Mouse (Mus musculus) neutrophil, adult 83 days (primary cell): ENCODE results near the gene 1700015G11Rik. TPM values are rescaled to one million over a fixed set of nuclear protein-coding genes. Genes with fewer than 3 reads are reported as not detected.

Experiments used
- total RNA-seq, 2 experiments: library from RNA; stranded (reverse); gene quantifications; one replicate each; pipeline ENCODE4 v1.2.4; 2023

Gene 1700015G11Rik
- not detected for total RNA-seq

DNA sequence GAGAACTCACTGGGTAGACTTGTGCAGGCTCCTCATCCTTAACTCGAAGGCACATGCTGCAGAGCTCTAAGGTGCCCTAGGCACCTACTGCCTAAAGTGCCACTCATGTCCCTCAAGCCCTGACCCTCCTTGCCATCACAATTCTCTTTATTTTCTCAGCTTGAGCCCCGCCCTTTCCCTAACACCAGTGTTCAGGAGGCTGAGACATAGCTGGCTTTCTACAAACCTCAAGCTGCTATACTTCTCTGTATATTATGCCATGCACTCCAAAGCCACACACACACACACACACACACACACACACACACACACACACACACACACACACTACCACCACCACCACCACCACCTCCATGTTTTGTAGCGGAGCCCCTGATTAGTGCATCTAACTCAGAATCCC lies at the start of gene 1700015G11Rik:
TSS of gene 1700015G11Rik (minus strand) at position 101 of the 400 bp plus-strand sequence.

DNA sequence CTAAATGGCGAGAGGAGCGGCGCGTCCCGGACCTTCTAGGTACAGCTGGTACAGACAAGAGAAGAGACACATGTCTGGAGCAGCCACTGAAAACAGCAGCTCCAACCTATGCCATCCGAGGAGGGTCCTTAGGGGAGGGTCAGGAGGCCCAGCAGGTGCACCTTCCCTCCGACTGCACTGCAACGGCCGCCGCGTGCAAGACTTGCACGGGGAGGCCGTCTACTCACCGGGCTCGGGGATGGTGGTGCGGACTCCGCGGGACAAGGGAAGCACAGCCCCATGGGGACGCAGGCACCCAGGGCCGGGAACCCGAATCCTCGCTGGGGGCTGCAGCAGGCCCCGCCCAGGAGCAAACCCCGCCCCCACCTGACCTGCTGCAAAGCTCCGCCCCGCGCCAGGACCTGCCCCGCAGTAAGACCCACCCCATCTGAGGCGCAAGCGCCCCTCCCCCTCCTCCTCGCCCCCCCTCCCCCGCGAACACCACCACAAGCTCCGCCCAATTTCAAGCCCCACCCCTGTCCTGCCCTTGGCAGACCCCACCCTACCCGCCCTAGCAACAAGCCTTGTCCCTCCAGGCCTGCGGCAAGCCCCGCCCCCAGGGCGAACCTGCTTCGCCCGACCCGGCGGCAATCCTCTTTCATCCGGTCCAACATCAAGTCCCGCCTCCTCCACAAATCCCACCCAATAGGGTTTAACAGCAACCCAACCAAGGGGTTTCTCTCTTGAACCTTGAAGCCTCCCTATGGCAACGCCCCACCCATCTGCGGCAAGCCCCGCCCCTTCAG lies 9.8 kb downstream of the 1700015G11Rik start, which contains the start of gene Svip:
TSS of gene Svip (minus strand) at position 508 of the 785 bp plus-strand sequence.

Other genes starting within 250 kb of the 1700015G11Rik start
- 1 to 10 TPM; 3.2 to 3.9 TPM for gene Gas2, start 153.7 kb downstream of the 1700015G11Rik start, total RNA-seq
- gene Fancf, start 153.5 kb downstream of the 1700015G11Rik start, total RNA-seq = 1 to 10 TPM; 3.2 to 4.3 TPM
- 10 to 100 TPM; 19.6 to 24.5 TPM for gene Svip, start 9.7 kb downstream of the 1700015G11Rik start, total RNA-seq